Mouse (Mus musculus) brain, embryonic 14.5 days (tissue): ENCODE data around the gene Clec16a.

Experiments used
- CTCF ChIP-seq: fragments of 200-500 bp; IDR thresholded peaks from 2 replicates; pipeline ENCODE4 v1.5.1; 2012; ENCODE audit warnings: inconsistent platforms, mild to moderate bottlenecking, moderate library complexity, borderline replicate concordance; ENCODE audit not compliant: insufficient read depth, insufficient read length; ENCODE audit errors: extremely low read depth
- POLR2A ChIP-seq: fragments of 200-500 bp; IDR thresholded peaks from 2 replicates; pipeline ENCODE4 v1.6.1; 2012; ENCODE audit warnings: mild to moderate bottlenecking, inconsistent platforms, borderline replicate concordance; ENCODE audit not compliant: poor library complexity, insufficient read depth, insufficient read length, severe bottlenecking; ENCODE audit errors: extremely low read depth

- TF ChIP-seq POLR2A = no peak
- TF ChIP-seq CTCF = no peak
Measured at GRCm38 (mm10) chr16:10723816-10724647, 178.9 kb downstream of the Clec16a start.
